16 mouse cellular contexts compared by ENCODE assay signal in genomic region chr14:121305316-121306064, GRCm38 (mm10).
"Had no signal": no experiment of that assay in that cellular context is flagged by ENCODE, and none has a peak within 500 bp of the region (broad histone marks: within the 10 kb centered on the region; RNA-seq: fewer than 3 reads in every experiment).

No protein-coding gene starts in this region.

- H3K4me2 ChIP-seq: lung, embryonic 15.5 days; midbrain, embryonic 11.5 days; midbrain, embryonic 13.5 days; midbrain, embryonic 15.5 days; neural tube, embryonic 12.5 days; stomach, embryonic 15.5 days had no signal

- ATAC-seq: lung, postnatal 0 days had no signal

- H3K4me1 ChIP-seq: midbrain, embryonic 15.5 days; neural tube, embryonic 12.5 days had no signal

- H3K27ac ChIP-seq: lung, embryonic 15.5 days; macrophage; midbrain, embryonic 13.5 days; midbrain, embryonic 15.5 days; neural tube, embryonic 12.5 days; stomach, embryonic 15.5 days; stomach, postnatal 0 days had no signal

- H3K4me3 ChIP-seq: lung, embryonic 15.5 days; megakaryocyte, embryonic 14.5 days; midbrain, embryonic 13.5 days; midbrain, embryonic 15.5 days; neural tube, embryonic 12.5 days; stomach, embryonic 15.5 days had no signal

- H3K9me3 ChIP-seq: lung, embryonic 15.5 days; megakaryocyte, embryonic 14.5 days; midbrain, embryonic 13.5 days; midbrain, embryonic 15.5 days; neural tube, embryonic 12.5 days; stomach, embryonic 15.5 days had no signal

- H3K9ac ChIP-seq: lung, embryonic 15.5 days; midbrain, embryonic 13.5 days; midbrain, embryonic 15.5 days; neural tube, embryonic 12.5 days; stomach, embryonic 15.5 days had no signal

- H3K27me3 ChIP-seq: lung, embryonic 15.5 days; megakaryocyte, embryonic 14.5 days; midbrain, embryonic 13.5 days; midbrain, embryonic 15.5 days; neural tube, embryonic 12.5 days; stomach, embryonic 15.5 days had no signal

- DNase-seq: lung, adult 2 months; lung, postnatal 14 days; lung, postnatal 36 days; right cerebral cortex, postnatal 14 days; thymus, postnatal 14 days; thymus, postnatal 36 days had no signal
